Mouse (Mus musculus) ES-E14 (cell line): ENCODE measurements around the gene Fam214a. TPM values are rescaled to one million over a fixed set of nuclear protein-coding genes. Genes with fewer than 3 reads are reported as not detected.

Experiments
- DNase-seq: peaks from one replicate; pipeline ENCODE4 v3.0.0-alpha.2; 2013; ENCODE audit warnings: low read depth, low spot score
- H3K27ac ChIP-seq: 2 replicates; pipeline ENCODE4 v1.5.1; 2012; ENCODE audit warnings: low read depth, mild to moderate bottlenecking, low read length, moderate library complexity, mixed read lengths; ENCODE audit not compliant: poor library complexity, insufficient read depth, severe bottlenecking
- H3K36me3 ChIP-seq: 2 replicates; pipeline ENCODE4 v1.6.1; 2012; ENCODE audit warnings: mild to moderate bottlenecking, low read length, moderate library complexity, mixed read lengths; ENCODE audit not compliant: control insufficient read depth, poor library complexity, insufficient read depth, severe bottlenecking
- H3K4me1 ChIP-seq, 2 experiments: fragments of 150-350 bp in 1 of 2; sonication (generic) in 1 of 2; 2 replicates each; pipeline ENCODE4 v1.6.1; 2012; ENCODE audit warnings: low read length in 2 of 2, mild to moderate bottlenecking in 1 of 2, mixed read lengths in 1 of 2; ENCODE audit not compliant: control insufficient read depth in 2 of 2, insufficient read depth in 2 of 2, poor library complexity in 1 of 2
- H3K4me3 ChIP-seq, 2 experiments: fragments of 150-350 bp in 1 of 2; sonication (generic) in 1 of 2; 2 replicates each; pipeline ENCODE4 v1.5.1; 2012; ENCODE audit warnings: low read length in 2 of 2, low read depth in 1 of 2, mild to moderate bottlenecking in 1 of 2, mixed read lengths in 1 of 2; ENCODE audit not compliant: insufficient read depth in 1 of 2, poor library complexity in 1 of 2, severe bottlenecking in 1 of 2
- H3K9ac ChIP-seq: 2 replicates; pipeline ENCODE4 v1.6.1; 2012; ENCODE audit warnings: low read depth, mild to moderate bottlenecking, low read length, mixed read lengths; ENCODE audit not compliant: poor library complexity, insufficient read depth, severe bottlenecking
- H3K9me3 ChIP-seq: fragments of 150-350 bp; sonication (generic); 2 replicates; pipeline ENCODE4 v1.6.1; 2012; ENCODE audit warnings: low read depth, mild to moderate bottlenecking, low read length; ENCODE audit not compliant: control insufficient read depth, insufficient read depth
- CHD2 ChIP-seq: IDR thresholded peaks from 2 replicates; pipeline ENCODE4 v1.6.1; 2014; ENCODE audit warnings: mild to moderate bottlenecking, low read depth, low read length, inconsistent platforms
- HCFC1 ChIP-seq: IDR thresholded peaks from 2 replicates; pipeline ENCODE4 v1.6.1; 2012; ENCODE audit warnings: low read length, inconsistent platforms, borderline replicate concordance; ENCODE audit not compliant: insufficient read depth
- MAFK ChIP-seq: IDR thresholded peaks from 2 replicates; pipeline ENCODE4 v1.6.1; 2014; ENCODE audit warnings: mild to moderate bottlenecking, low read depth, low read length, inconsistent platforms; ENCODE audit not compliant: insufficient read depth
- ZC3H11A ChIP-seq: IDR thresholded peaks from 2 replicates; pipeline ENCODE4 v1.6.1; 2012; ENCODE audit warnings: low read depth, mild to moderate bottlenecking, inconsistent platforms, low read length, borderline replicate concordance
- ZNF384 ChIP-seq: IDR thresholded peaks from 2 replicates; pipeline ENCODE4 v1.6.1; 2012; ENCODE audit warnings: low read depth, low read length, inconsistent platforms
- in situ Hi-C, 2 experiments: fragments of 600-800 bp; cut with MboI; formaldehyde crosslinking; loops; one replicate each; pipeline ENCODE4 v1.15.1; 2025; ENCODE audit warnings: low sequenced_read_pairs in 2 of 2, inconsistent platforms in 1 of 2; ENCODE audit not compliant: unreplicated experiment in 2 of 2
- total RNA-seq: library from RNA; depleted of rRNA; stranded (reverse); fragments of 300-350 nt; gene quantifications from 2 replicates; pipeline ENCODE4 v1.2.3, GENCODE M21; 2012

Gene Fam214a
- total RNA-seq, 1 experiment, result 5.2 TPM

DNA sequence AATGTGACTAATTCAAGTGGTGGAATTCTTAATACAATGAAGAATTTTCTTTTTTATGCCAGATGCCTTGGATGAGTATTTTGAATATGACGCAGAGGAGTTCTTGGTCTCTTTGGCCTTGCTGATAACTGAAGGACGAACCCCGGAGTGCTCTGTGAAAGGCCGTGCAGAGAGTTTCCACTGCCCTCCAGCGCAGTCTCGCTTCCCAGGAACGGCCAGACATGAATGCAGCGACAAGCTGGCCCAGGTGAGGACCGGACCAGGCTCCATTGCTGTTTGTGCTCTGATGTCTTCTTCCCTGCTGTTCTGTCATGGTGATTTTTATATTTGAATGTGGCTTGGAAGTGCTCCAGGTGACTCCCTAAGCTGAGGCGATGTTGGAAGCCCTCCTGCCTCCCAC, 51.5 kb downstream of the Fam214a start:
- no peaks in the 10 kb centered on the region for H3K36me3 ChIP-seq
- in situ Hi-C loops, result no loop called here

DNA sequence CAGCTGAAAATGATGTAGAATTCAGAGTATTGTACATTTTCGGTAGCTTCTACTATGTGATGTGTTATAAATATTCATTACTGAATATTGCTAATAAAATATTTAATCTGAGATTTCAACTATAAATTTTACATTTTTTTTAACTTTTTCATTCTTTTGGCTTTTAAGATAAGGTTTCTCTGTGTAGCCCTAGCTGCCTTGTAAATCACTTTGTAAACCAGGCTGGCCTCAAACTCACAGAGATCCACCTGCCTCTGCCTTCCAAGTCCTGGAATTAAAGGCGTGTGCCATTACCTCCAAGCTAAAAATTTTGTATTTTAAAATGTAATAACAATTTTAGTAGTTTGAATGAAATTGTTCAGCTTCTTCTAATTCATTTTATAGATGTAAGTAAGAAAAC, 63.9 kb downstream of the Fam214a start:
- TF ChIP-seq ZNF384 (no peak), CHD2 (no peak), HCFC1 (no peak)
- Histone ChIP-seq H3K9me3 (no peaks in the 10 kb centered on the region), H3K4me1 (peaks cover 0 to 5% of the 10 kb centered on the region in 2 experiments; a peak in 3 of 4 replicates), H3K4me3 (no peak overlapping the region), H3K27ac (no peak overlapping the region), H3K9ac (no peak overlapping the region), H3K36me3 (no peaks in the 10 kb centered on the region; the same call in 1 of the 2 replicates)
- in situ Hi-C loops, result no loop called here
- DNase-seq, result no peak

More for the DNA sequence above, 51.5 kb downstream of the Fam214a start:
- Histone ChIP-seq H3K9ac (no peak overlapping the region), H3K4me1 (peaks cover 0 to 4% of the 10 kb centered on the region in 2 experiments; a peak in 1 of 4 replicates), H3K27ac (no peak overlapping the region), H3K9me3 (no peaks in the 10 kb centered on the region), H3K4me3 (no peak overlapping the region)
- no peak for TF ChIP-seq ZNF384
- no peak for TF ChIP-seq MAFK
- TF ChIP-seq CHD2, result no peak
- TF ChIP-seq HCFC1, result no peak
- TF ChIP-seq ZC3H11A, result no peak
- DNase-seq, result no peak

DNA sequence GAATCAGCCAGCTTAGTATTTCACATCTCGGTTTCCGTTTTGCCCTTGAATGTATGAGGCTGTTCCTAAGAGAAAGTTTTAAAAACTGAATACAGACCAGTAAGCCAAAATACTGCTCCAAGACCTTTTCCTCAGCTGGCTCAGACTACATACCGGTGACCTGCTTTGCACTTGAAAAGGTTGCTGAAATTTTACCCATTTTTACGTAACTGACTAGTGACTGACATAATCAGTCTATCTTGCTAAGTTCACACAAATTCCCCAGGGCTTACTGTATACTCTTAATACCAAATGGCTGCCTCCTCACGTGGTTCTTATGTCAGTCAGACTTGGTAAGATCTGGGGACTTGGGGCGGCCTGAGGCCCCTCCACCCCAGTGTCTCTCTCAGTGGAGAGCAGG, 66.5 kb downstream of the Fam214a start:
- in situ Hi-C loops, result no loop called here
- Histone ChIP-seq H3K4me3 (no peak overlapping the region), H3K9me3 (no peaks in the 10 kb centered on the region), H3K27ac (no peak overlapping the region), H3K4me1 (peaks cover 0 to 5% of the 10 kb centered on the region in 2 experiments; a peak in 3 of 4 replicates), H3K36me3 (no peaks in the 10 kb centered on the region; the same call in 1 of the 2 replicates), H3K9ac (no peak overlapping the region)
- TF ChIP-seq ZC3H11A (no peak), CHD2 (no peak), ZNF384 (no peak), MAFK (no peak), HCFC1 (no peak)
- no peak for DNase-seq

DNA sequence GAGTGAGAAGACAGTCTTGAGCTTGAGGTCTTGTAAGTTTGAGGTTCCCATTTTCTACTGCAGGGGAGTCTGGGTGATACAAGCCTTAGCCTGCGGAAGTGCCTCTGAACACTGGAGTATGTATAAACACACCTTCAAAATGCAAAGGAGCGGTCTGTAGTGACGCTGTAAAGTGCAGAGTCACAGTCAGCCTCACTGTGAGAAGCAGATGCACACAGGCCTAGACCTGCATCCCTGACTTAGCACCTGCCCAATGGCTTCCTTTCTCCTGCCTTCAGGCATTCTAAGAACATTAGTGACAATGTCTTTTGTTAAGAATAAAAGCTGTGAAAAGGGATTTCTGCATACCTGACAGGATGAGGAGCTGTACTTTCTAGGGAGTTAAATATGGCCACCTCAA, 66.9 kb downstream of the Fam214a start:
- no peak overlapping the region for H3K9ac ChIP-seq
- H3K9me3 ChIP-seq, result no peaks in the 10 kb centered on the region
- H3K27ac ChIP-seq, result no peak overlapping the region
- in situ Hi-C loops, result no loop called here
- DNase-seq, result peak; percentile 29
- peaks cover 0 to 5% of the 10 kb centered on the region in 2 experiments; a peak in 3 of 4 replicates for H3K4me1 ChIP-seq
- H3K4me3 ChIP-seq, result no peak overlapping the region
- TF ChIP-seq HCFC1 (no peak), MAFK (peak; percentile 84), CHD2 (no peak), ZC3H11A (no peak), ZNF384 (no peak)
- H3K36me3 ChIP-seq, result no peaks in the 10 kb centered on the region; the same call in 1 of the 2 replicates

DNA sequence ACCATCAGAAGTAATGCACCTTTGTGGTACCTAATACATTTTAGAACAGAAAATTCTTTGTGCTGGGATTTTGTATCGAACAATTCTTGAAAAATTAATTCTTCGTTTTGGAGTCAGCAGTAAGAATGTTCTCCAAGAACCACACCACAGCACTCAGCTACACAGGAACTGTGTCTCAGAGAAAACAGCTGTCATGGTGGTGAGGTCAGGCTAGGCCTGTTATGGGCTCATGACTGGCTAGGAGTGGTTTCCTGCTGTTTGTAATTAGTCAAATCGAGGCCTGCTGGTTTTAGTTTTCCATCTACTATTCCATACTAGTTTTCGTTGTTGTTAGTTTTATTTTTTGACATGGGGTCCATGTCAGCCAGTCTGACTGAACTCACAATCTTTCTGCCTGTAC, 67.9 kb downstream of the Fam214a start:
- in situ Hi-C loops, result no loop called here
- no peak for DNase-seq

More for the DNA sequence above, 67.9 kb downstream of the Fam214a start:
- Histone ChIP-seq H3K27ac (no peak overlapping the region), H3K4me1 (peaks cover 0 to 5% of the 10 kb centered on the region in 2 experiments; a peak in 3 of 4 replicates), H3K4me3 (no peak overlapping the region), H3K36me3 (no peaks in the 10 kb centered on the region; the same call in 1 of the 2 replicates), H3K9ac (no peak overlapping the region), H3K9me3 (no peaks in the 10 kb centered on the region)
- TF ChIP-seq HCFC1, result no peak
- TF ChIP-seq ZC3H11A, result no peak
- TF ChIP-seq MAFK, result no peak
- TF ChIP-seq ZNF384, result no peak
- no peak for TF ChIP-seq CHD2
